ENCODE assay signal across 8 mouse cellular contexts in genomic region chr17:79020208-79020983, GRCm38 (mm10). TPM values are rescaled to one million over a fixed set of nuclear protein-coding genes. Genes with fewer than 3 reads are reported as not detected.
DNase-seq lines count a peak whose midpoint lies in the region; ATAC-seq lines count a peak whose summit lies in the region.

Gene Prkd3 (minus strand): TSS chr17:79020816.

- intact Hi-C loops in gastrocnemius, postnatal 14 days (cut with DNase I; ENCODE audit: low total_unique reads): no loop called here
- intact Hi-C loops in left cerebral cortex, postnatal 10 days (cut with DNase I): no loop called here

- peak; percentile 41 for ATAC-seq in activated CD4-positive, CD25-positive, alpha-beta regulatory T cell, adult 4 months
- ATAC-seq in megakaryocyte, adult 5-6 weeks (ENCODE audit: poor library complexity, severe bottlenecking): peak; percentile 53

- DNase-seq in embryo, embryonic 10 days (ENCODE audit: low spot score): peak; percentile 81
- peak; percentile 65 for DNase-seq in gastrocnemius, postnatal 14 days
- peak; percentile 61 for DNase-seq in induced T-regulatory cell, adult 2 months (ENCODE audit: low read depth)
- DNase-seq in left cerebral cortex, postnatal 10 days (ENCODE audit: extremely low spot score in 1 of 2, low spot score in 2 of 2): peak; percentile 22 to 83
- peak; percentile 26 for DNase-seq in right cerebral cortex, adult 18-20 months
- DNase-seq in urinary bladder, postnatal 14 days (ENCODE audit: low spot score): peak; percentile 65

RNA-seq across cellular contexts. Expression of gene Prkd3, which starts in this region (rescaled TPM):
- polyA plus RNA-seq in activated CD4-positive, CD25-positive, alpha-beta regulatory T cell, adult 4 months (2017; shearing (Covaris generic)): 1 to 10 TPM; 5.7 to 8.2 TPM
- 10 to 100 TPM; 11.7 to 13.3 TPM for total RNA-seq in gastrocnemius, postnatal 14 days (2021)
- 10 to 100 TPM; 11.0 to 11.4 TPM for total RNA-seq in left cerebral cortex, postnatal 10 days (2021)
- total RNA-seq in megakaryocyte, adult 5-6 weeks (2015): 75.6 and 77.9 TPM in 2 replicates
- total RNA-seq in megakaryocyte, adult 5-6 weeks (2017): 79.1 and 83.0 TPM in 2 replicates

Comparison
In these comparisons a context has a peak if more than half of its experiments do, and no peak if none do; other contexts are left out.
1. Peak in every context shown above with its lines: DNase-seq and ATAC-seq.
2. RNA of gene Prkd3 (total RNA-seq): 75.6 to 83.0 TPM in megakaryocyte, adult 5-6 weeks; 11.7 to 13.3 TPM in gastrocnemius, postnatal 14 days and 11.0 to 11.4 TPM in left cerebral cortex, postnatal 10 days; every median in the first group is over 4 times any median in the second.
3. DNase-seq: peak in every context shown above with its lines; median percentile 81 in embryo, embryonic 10 days; 65 in gastrocnemius, postnatal 14 days; 65 in urinary bladder, postnatal 14 days; 61 in induced T-regulatory cell, adult 2 months; 52 in left cerebral cortex, postnatal 10 days; 26 in right cerebral cortex, adult 18-20 months.